Mouse (Mus musculus): ENCODE measurements around the gene Slc30a6.
A peak's percentile ranks its signal among the peaks of the same experiment; 100 is the strongest.

The Slc30a6 gene

GRCm38 (mm10) chr17:74395383-74396065 lies at the start of gene Slc30a6:
Gene Slc30a6 (plus strand): TSS chr17:74395608.
- peak; percentile 90 for DNase-seq (ENCODE audit: extremely low read depth, low read depth)

GRCm38 (mm10) chr17:74363592-74363991 lies 31.8 kb upstream of the Slc30a6 start:
- no peak for DNase-seq (ENCODE audit: extremely low read depth, low read depth)

GRCm38 (mm10) chr17:74376916-74377315 lies 18.5 kb upstream of the Slc30a6 start:
- DNase-seq (ENCODE audit: extremely low read depth, low read depth): no peak

DNA sequence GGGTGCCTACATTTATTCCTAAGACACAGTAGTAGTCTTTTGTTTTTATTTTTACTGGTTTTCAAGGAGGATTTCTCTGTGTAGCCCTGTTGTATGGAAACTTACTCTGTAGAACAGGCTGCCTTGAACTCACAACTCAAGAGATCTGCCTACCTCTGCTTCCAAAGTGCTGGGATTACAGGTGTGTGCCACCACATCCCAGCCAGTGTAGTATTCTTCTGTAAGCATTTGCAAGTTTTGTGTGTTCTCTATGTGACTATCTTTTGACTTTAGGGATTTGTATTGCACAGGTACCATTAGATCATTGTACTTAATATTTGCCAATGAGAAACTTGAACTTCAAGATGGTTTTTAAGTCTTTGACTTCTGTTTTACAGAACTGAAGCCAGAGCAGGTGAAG lies 8.8 kb upstream of the Slc30a6 start:
- no peak for DNase-seq (ENCODE audit: extremely low read depth, low read depth)

- DNase-seq (ENCODE audit: extremely low read depth, low read depth): no peak
These were observed 5.6 kb upstream of the Slc30a6 start for GRCm38 (mm10) chr17:74389847-74390246.

GRCm38 (mm10) chr17:74394381-74394780 lies 1.0 kb upstream of the Slc30a6 start:
- DNase-seq (ENCODE audit: extremely low read depth, low read depth): no peak

GRCm38 (mm10) chr17:74394855-74395254 lies 553 bp upstream of the Slc30a6 start:
- DNase-seq (ENCODE audit: extremely low read depth, low read depth): no peak

DNA sequence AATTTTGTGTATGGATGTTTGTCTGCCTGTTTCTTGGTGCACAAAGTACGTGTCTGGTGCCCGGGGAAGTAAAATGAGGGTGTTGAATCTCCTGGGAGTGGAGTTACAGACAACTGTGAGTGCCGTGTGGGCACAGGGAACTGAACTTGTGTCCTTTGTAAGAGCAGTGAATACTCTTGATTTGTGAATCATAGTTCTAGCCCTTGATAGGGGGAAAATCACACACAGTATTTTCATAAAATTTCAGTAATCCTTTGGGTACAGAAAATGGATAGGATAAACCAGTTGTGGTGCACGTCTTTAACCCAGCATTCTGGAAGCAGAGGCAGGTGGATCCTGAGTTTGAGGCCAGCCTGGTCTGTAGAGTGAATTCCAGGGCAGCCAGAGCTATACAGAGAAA lies 1.4 kb downstream of the Slc30a6 start:
- peak; percentile 20 for DNase-seq (ENCODE audit: extremely low read depth, low read depth)

GRCm38 (mm10) chr17:74397173-74397572 lies 1.8 kb downstream of the Slc30a6 start:
- peak; percentile 86 for DNase-seq (ENCODE audit: extremely low read depth, low read depth)

- no peak for DNase-seq (ENCODE audit: extremely low read depth, low read depth)
These were observed 7.2 kb downstream of the Slc30a6 start for GRCm38 (mm10) chr17:74402486-74403222.

GRCm38 (mm10) chr17:74406487-74406886 lies 11.1 kb downstream of the Slc30a6 start:
- DNase-seq (ENCODE audit: extremely low read depth, low read depth): no peak

- no peak for DNase-seq (ENCODE audit: extremely low read depth, low read depth)
These were observed 14.3 kb downstream of the Slc30a6 start for GRCm38 (mm10) chr17:74409722-74410121.

DNA sequence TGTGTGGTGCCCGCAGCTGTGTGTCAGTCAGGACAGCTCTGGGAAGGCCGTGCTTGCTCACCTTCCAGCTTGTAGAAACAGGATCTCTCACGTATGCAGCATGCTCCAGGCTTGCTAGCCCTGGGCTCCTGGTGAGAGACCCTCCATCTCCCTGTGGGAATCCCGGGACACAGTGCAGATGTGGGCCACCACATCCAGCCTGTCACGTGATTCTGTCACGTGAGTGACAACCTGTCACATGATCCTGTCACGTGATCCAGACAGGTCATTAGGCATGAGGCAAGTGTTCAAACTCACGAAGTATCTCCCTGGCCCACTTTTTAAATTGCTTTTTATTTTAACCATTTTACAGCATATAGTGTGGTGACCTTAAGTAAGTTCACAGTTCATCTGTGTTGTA lies 17.9 kb downstream of the Slc30a6 start:
- no peak for DNase-seq (ENCODE audit: extremely low read depth, low read depth)

GRCm38 (mm10) chr17:74414671-74415070 lies 19.3 kb downstream of the Slc30a6 start:
- DNase-seq (ENCODE audit: extremely low read depth, low read depth): no peak

DNA sequence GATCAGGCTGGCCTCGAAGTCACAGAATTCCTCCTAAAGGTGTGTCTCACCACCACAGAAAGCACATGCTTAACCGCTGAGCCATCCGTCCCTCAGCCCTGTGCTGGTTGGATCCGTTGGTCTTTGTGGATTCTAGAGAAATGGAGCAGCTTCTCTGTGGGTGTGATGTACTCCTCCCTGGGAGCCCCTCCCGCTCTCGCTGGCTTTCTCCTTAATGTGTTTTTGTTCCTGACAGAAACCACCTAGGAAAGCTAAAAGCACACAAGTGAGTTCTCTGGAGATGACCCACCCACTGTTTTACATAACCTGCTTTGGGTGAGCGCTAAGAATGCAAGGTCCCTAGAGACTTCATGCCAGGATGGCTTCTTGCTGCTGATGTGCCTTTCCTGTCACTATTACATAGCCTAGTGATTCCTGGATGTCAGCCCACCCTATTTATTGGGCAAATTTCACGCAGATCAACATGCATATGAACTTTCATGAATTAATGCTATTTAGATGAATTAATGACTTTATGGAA lies 21.5 kb downstream of the Slc30a6 start:
- no peak for DNase-seq (ENCODE audit: extremely low read depth, low read depth)

GRCm38 (mm10) chr17:74418171-74418570 lies 22.8 kb downstream of the Slc30a6 start:
- DNase-seq (ENCODE audit: extremely low read depth, low read depth): no peak

- DNase-seq (ENCODE audit: extremely low read depth, low read depth): no peak
These were observed 25.2 kb downstream of the Slc30a6 start for GRCm38 (mm10) chr17:74420656-74421055.

- DNase-seq (ENCODE audit: extremely low read depth, low read depth): no peak
These were observed 29.1 kb downstream of the Slc30a6 start for GRCm38 (mm10) chr17:74424401-74425005.

DNA sequence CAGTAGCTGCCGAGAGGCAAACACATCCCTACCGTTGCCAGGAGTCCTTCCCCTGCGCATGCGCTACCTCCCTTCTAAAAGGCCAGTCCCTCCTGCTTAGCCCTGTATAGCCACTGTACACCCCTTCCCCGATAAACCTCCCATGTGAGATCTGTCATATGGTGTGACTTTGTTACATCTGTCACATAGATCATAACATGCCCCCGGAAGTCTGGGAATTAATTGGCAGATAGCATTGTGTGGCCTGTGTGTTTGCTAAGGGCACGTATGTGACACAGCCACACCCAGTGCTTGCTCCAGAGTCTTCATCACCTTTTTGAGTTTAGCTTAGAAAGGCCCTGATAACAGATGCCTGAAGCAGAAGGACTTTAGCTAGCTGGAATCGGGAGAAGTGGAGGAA lies 34.7 kb downstream of the Slc30a6 start:
- no peak for DNase-seq (ENCODE audit: extremely low read depth, low read depth)

DNA sequence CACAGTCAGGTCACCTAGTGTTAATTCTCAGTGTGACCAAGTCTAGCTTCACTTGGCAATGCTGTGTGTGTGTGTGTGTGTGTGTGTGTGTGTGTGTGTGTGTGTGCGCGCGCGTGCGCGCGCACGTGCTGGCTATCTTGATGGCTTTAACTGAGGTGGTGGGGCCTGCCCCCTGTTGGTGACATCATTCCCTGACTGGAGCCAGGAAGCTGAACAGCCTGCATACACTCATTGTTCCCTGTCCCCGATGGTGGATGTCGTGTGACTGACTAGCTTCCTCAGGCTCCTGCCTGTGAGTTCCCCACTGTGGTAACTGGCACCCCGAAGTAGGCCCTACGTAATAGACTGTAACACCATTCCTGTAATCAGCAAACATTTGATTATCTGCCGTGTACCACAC lies 36.1 kb downstream of the Slc30a6 start:
- DNase-seq (ENCODE audit: extremely low read depth, low read depth): no peak

- no peak for DNase-seq (ENCODE audit: extremely low read depth, low read depth)
These were observed 37.2 kb downstream of the Slc30a6 start for GRCm38 (mm10) chr17:74432631-74433030.

- DNase-seq (ENCODE audit: extremely low read depth, low read depth): no peak
These were observed 42.4 kb downstream of the Slc30a6 start for GRCm38 (mm10) chr17:74437762-74438161.

Measured in MEL-GATA-1-ER (cell line).